Mouse (Mus musculus) spleen, adult 2 months (tissue): ENCODE data around the gene Trim47. TPM values are rescaled to one million over a fixed set of nuclear protein-coding genes. Genes with fewer than 3 reads are reported as not detected.

Experiments
- DNase-seq, 2 experiments: peaks; one replicate each; pipeline versions ENCODE4 v3.0.0 to v3.0.0-alpha.2; 2012 to 2021; ENCODE audit warnings: low spot score in 2 of 2, low read depth in 1 of 2
- H3K27ac ChIP-seq: fragments of 200-500 bp; 2 replicates; pipeline ENCODE4 v1.5.1; 2012; ENCODE audit warnings: low read length, inconsistent platforms; ENCODE audit not compliant: insufficient read depth
- H3K27me3 ChIP-seq: fragments of 200-500 bp; 2 replicates; pipeline ENCODE4 v1.6.1; 2012; ENCODE audit warnings: mild to moderate bottlenecking, moderate library complexity, low read length, inconsistent platforms; ENCODE audit not compliant: control insufficient read depth, insufficient read depth
- H3K36me3 ChIP-seq: fragments of 200-500 bp; 2 replicates; pipeline ENCODE4 v1.6.1; 2012; ENCODE audit warnings: mild to moderate bottlenecking, low read length, inconsistent platforms; ENCODE audit not compliant: control insufficient read depth, insufficient read depth
- H3K4me1 ChIP-seq: fragments of 200-500 bp; 2 replicates; pipeline ENCODE4 v1.6.1; 2011; ENCODE audit warnings: inconsistent platforms; ENCODE audit not compliant: control insufficient read depth, insufficient read depth, insufficient read length
- H3K4me3 ChIP-seq: fragments of 200-500 bp; 2 replicates; pipeline ENCODE4 v1.5.1; 2011; ENCODE audit warnings: mild to moderate bottlenecking, inconsistent platforms; ENCODE audit not compliant: insufficient read depth, insufficient read length; ENCODE audit errors: extremely low read depth
- CTCF ChIP-seq: fragments of 200-500 bp; IDR thresholded peaks from 2 replicates; pipeline ENCODE4 v1.5.1; 2011; ENCODE audit warnings: mild to moderate bottlenecking, inconsistent platforms; ENCODE audit not compliant: insufficient read depth, insufficient read length, insufficient replicate concordance; ENCODE audit errors: extremely low read depth
- POLR2A ChIP-seq: fragments of 200-500 bp; IDR thresholded peaks from 2 replicates; pipeline ENCODE4 v1.6.1; 2011; ENCODE audit warnings: low read depth, low read length, inconsistent platforms
- WGBS: fragments of 180-500 bp; shearing (Covaris S2); methylation state at CpG from one replicate; pipeline ENCODE4 v1.1.7; 2018; 5-methylcytosine and 5-hydroxymethylcytosine counted together
- polyA plus RNA-seq: library from polyadenylated mRNA; depleted of rRNA; stranded (reverse); fragments of >200 nt; gene quantifications from 2 replicates; pipeline ENCODE4 v1.2.3, GENCODE M21; 2012

Gene Trim47
- polyA plus RNA-seq, 1 experiment: 19.4 TPM

DNA sequence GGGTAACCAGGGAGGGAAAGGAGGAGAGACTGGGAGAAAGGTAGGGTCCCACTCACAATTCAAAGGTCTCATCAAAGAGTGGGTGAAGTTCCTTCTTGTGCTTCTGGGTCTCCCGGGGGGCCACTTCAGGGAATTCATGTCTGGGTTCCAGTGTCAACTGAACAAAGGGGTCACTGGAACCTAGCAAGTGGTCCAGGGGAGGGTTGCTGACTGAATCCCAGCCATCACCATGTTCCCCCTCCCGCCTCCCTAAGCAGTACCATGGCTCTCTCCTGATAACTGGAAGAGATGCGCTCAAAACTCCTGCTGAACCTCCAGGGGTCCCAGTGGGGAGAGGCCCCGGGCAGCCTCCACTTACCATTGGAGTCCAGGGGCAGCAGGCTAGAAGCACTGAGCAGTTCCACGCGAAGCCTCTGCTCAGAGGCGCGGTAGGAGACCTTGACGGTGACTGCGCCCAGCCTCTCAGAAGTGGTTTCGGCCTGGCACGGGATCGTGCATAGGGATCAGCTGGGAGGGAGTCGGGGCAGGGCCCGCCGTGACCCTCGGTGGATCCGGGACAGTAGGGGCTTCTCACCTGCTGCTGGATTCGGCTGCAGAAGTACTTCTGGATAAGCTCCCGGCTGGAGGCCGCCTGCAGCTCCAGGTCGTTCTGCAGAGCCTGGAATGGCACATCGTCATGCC lies 62.7 kb downstream of the Trim47 start:
- Histone ChIP-seq H3K27ac (no peak overlapping the region), H3K27me3 (no peaks in the 10 kb centered on the region), H3K36me3 (peaks cover 44% of the 10 kb centered on the region), H3K4me3 (no peak overlapping the region), H3K4me1 (no peaks in the 10 kb centered on the region)
- TF ChIP-seq POLR2A (no peak), CTCF (no peak)
- no peak for DNase-seq
- 93% methylated on average over 23 of the region's 23 CpGs for WGBS

DNA sequence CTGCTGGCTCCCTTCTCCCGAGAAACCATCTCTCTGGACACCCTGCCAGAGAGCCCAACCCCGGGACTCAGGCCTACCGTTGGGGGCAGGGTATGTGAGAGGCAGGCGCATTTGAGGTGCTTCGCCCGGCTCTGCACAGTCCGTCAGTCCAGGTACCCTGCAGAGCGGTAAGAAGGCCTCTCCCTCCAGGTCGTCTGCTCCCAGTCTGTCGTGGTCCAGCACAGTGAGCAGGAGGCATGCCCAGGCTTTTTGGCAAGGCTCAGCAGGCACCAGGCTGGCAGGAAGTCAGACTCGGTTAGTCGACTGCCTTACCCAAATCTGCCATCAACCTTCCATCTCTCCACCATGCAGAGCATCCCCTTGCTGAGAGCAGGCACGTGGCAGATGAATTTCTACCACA lies 63.4 kb downstream of the Trim47 start:
- Histone ChIP-seq H3K4me1 (no peaks in the 10 kb centered on the region), H3K27ac (no peak overlapping the region), H3K27me3 (no peaks in the 10 kb centered on the region), H3K4me3 (no peak overlapping the region), H3K36me3 (peaks cover 46% of the 10 kb centered on the region)
- TF ChIP-seq CTCF (no peak), POLR2A (no peak)
- DNase-seq: no peak
- 80% methylated on average over 13 of the region's 13 CpGs for WGBS

DNA sequence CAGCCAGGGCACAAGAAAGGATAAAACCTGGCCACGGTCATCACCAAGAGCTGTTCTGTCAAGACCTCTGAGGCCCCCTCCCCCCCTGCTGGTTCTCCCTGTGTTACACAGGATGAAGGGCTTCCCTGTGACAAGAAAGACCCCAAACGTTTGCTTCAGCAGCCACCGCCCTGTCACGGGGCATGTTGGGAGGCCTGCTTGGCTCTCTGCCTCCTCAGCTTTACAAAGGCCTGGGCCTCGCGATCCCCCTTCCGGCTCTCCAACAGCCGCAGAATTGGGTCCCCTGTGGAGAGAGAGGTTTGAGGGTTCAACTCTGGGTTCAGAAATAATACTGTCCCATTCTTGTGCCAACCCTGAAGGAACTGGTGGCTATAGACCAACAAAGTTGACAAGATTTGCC lies 64.5 kb downstream of the Trim47 start:
- peaks cover 46% of the 10 kb centered on the region for H3K36me3 ChIP-seq
- WGBS: 82% methylated on average over 8 of the region's 8 CpGs
- no peak for DNase-seq
- H3K27me3 ChIP-seq: no peaks in the 10 kb centered on the region
- H3K4me3 ChIP-seq: no peak overlapping the region
- TF ChIP-seq CTCF: no peak
- no peak for TF ChIP-seq POLR2A
- no peaks in the 10 kb centered on the region for H3K4me1 ChIP-seq
- no peak overlapping the region for H3K27ac ChIP-seq

DNA sequence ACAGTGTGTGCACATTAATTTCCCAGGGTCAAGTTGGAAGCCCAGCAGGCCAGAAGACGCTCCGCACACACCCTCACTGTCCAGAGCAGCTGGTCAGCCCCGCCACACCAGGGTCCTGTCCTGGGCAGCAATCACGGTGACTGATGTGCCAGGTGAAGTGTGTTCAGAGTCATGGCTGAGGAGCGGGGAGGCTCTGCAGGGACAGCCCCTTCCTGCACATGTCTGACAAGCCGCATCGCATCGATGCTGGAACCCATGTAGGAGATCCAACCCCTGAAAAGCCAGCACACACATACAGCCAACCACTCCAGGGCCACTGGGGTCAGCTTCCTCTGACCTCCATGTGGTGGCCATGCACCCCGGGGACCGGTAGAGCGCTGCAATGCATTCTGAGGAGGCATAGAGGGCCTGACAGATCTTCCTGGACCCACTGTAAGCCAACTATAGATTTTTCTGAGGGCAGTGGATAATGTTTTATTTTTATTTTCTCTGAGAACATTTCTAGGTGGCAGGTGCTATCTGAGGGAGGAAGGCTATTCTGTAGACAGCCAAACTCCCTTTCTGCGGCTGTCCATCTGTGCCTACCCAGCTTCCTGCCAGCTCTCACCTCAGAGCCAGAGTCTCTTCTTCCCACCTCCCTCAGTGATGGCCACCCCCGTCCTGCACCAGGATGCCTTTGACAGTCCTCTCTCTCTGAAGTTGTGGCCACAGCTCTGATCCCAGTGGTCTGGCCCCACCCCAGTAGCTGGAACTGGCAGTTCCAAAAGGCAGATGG lies 65.2 kb downstream of the Trim47 start:
- DNase-seq: no peak
- no peak overlapping the region for H3K27ac ChIP-seq
- no peak for TF ChIP-seq POLR2A
- no peak for TF ChIP-seq CTCF
- no peaks in the 10 kb centered on the region for H3K4me1 ChIP-seq
- WGBS: 92% methylated on average over 13 of the region's 13 CpGs
- no peaks in the 10 kb centered on the region for H3K27me3 ChIP-seq
- H3K4me3 ChIP-seq: no peak overlapping the region
- H3K36me3 ChIP-seq: peaks cover 51% of the 10 kb centered on the region

DNA sequence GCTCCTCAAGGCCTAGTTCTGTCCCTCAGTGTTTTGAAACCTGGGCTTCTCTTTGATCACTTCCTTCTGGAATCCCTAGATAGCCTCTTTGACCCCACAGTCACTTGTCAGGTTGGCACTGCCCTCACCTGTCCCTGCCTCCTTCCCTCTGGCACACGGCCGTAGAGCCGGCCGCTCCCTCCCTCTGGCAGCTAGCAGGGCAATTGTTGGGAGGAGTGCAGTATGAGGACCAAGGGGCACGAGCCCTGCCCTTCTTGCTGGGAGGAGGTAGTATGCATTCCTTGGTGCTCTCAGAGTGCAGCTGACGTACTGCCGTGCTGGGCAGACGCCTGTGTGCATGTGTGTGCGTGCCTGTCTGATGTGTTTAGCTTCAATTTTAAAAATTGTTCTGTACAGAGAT lies 66.4 kb downstream of the Trim47 start:
- TF ChIP-seq POLR2A: no peak
- no peak for TF ChIP-seq CTCF
- no peaks in the 10 kb centered on the region for H3K4me1 ChIP-seq
- DNase-seq: no peak
- H3K4me3 ChIP-seq: no peak overlapping the region
- H3K27me3 ChIP-seq: no peaks in the 10 kb centered on the region
- no peak overlapping the region for H3K27ac ChIP-seq
- H3K36me3 ChIP-seq: peaks cover 59% of the 10 kb centered on the region
- 94% methylated on average over 9 of the region's 9 CpGs for WGBS

DNA sequence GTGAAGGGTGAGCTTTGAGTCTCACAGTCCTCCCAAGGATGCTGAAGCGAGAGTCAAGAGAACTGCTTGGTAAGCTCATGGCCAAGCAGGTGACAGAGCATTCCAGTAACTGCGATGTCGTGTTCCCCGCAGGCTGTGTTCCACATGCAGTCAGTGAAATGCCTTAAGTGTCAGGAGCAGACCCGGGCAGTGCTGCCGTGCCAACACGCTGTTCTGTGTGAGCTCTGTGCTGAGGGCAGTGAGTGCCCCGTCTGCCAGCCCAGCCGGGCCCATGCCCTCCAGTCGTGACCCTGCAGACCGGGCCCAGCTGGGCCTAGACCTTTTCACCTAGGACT lies 67.4 kb downstream of the Trim47 start:
- no peak for DNase-seq
- 95% methylated on average over 11 of the region's 11 CpGs for WGBS

DNA sequence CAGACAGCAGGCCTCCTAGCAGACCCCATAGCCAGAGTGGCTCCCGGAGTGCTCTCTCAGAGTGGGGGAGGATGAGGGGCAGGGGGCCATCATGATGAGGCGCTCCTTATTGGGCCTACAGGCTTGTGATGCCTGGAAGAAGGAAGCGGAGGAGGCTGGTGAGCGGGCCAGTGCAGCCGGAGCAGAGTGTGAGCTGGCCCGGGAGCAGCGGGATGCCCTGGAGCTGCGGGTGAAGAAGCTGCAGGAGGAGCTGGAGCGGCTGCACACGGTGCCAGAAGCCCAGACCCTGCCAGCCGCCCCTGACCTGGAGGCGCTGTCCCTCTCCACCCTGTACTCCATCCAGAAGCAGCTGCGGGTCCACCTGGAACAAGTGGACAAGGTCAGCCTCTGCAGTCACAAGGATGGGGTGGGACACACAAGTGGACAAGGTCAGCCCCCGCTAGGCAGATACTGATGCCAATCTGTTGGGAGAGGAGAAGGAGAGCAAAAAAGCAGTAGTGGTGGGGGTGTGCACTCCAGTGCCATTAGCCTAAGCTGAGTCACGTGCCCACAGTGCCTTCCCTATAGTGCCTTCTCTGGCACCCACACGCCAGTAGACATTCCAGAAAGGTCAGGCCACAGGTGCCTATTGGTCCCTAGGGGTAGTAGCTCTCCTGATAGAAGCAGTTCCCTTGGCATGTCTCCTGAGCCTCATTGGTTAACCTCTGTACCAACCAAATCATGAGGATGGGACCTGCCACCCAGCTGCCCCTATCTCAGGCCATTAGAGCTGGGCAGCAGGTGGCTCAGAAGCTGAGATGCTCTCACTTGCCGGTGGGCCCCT lies 67.9 kb downstream of the Trim47 start:
- H3K36me3 ChIP-seq: peaks cover 59% of the 10 kb centered on the region
- TF ChIP-seq POLR2A (no peak), CTCF (no peak)

More for the DNA sequence above, 67.4 kb downstream of the Trim47 start:
- Histone ChIP-seq H3K4me3 (no peak overlapping the region), H3K27me3 (no peaks in the 10 kb centered on the region), H3K4me1 (no peaks in the 10 kb centered on the region), H3K27ac (no peak overlapping the region), H3K36me3 (peaks cover 59% of the 10 kb centered on the region)
- no peak for TF ChIP-seq CTCF
- no peak for TF ChIP-seq POLR2A

More for the DNA sequence above, 67.9 kb downstream of the Trim47 start:
- Histone ChIP-seq H3K27me3 (no peaks in the 10 kb centered on the region), H3K4me3 (no peak overlapping the region), H3K27ac (no peak overlapping the region), H3K4me1 (no peaks in the 10 kb centered on the region)
- 95% methylated on average over 17 of the region's 17 CpGs for WGBS
- DNase-seq: no peak
